Mouse (Mus musculus): ENCODE results near the gene Exoc2. TPM values are rescaled to one million over a fixed set of nuclear protein-coding genes. Genes with fewer than 3 reads are reported as not detected.

Gene Exoc2
- total RNA-seq (2021), result 10 to 100 TPM; 45.1 to 46.5 TPM

DNA sequence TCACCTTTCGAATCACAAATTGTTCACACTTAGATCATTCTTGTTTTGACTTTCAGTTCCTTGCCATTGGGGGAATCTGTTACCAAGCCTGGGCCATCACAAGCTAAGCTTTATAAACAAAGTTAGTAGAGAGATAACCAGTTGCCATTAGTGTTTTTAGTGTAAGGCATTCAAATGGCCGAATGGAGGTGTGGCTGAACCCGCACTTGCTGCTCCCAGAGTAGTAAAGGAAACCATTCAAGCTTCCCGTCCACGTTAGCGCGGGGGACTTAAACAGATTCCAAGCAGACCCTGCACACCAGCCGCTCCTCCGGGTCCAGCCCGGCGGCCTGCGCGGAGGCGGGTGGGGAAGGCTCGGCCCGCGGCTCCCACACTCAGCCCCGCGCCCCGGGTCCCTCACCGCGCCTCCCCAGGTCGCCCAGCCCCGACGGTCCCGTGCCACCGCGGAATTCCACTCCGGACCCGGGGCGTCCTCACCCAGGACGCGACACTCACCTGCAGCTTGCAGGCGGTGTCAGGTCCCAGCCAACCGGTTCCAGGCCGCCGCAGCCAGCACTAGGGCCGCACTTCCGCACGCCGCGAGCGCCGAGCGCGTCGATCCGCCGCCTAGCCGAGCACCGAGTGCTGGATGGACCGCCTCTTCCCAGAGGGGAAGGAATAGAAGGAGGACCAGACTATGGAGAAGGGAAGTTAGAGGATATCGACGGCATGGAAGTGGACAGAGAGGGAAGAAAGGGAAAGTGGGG, at the start of gene Exoc2, which contains the start of gene Gm5447:
Gene Exoc2, minus strand, starts transcription at position 593 of the 746 bp plus-strand sequence.
Gene Gm5447, plus strand, starts transcription at position 704 of the 746 bp plus-strand sequence.
- intact Hi-C loops (cut with DNase I), result no loop called here

DNA sequence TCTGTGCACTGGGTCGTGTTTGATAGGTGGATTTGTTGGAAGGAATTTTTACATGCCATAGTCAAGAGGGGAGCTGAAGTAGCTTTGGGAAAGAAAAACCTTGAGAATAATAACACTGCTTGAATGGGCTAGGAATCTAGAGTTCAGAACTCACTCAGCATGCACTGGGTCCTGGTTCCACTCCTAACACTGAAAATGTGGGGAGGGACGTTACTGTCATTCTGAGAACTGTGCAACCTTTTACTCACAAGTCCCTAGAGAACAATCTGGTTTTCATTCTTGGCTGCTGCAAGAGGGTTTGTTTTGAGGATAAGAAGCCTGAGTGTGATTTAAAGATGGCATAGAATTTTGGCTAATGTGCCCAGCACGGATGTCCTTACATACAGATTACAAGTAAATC, 49.8 kb upstream of the Exoc2 start:
- no peak for DNase-seq (ENCODE audit: extremely low spot score in 1 of 2, low spot score in 2 of 2)
- intact Hi-C loops (cut with DNase I), result no loop called here

More for the DNA sequence above, at the start of gene Exoc2, which contains the start of gene Gm5447:
- peak; percentile 68 to 88 for DNase-seq (ENCODE audit: extremely low spot score in 1 of 2, low spot score in 2 of 2)

DNA sequence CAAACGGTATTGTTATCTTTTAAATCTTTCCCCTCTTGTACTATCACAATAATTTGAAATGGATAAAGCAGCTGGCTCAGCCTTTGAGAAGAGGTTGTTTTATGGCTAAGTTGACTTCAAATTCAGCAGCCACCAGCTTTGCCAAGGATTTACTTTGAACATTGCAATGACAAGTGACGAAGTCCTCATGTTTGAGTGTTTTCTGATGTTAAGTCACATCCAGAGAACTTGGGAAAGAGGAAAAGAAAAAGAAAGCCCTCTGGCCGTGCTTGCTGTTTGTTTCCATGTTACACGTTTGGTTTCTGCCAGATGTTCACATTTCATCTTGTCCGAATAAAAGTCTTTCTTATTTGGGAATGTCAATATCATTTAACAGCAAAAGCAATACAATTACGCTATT, 48.0 kb upstream of the Exoc2 start:
- DNase-seq (ENCODE audit: extremely low spot score in 1 of 2, low spot score in 2 of 2), result no peak
- intact Hi-C loops (cut with DNase I), result no loop called here

DNA sequence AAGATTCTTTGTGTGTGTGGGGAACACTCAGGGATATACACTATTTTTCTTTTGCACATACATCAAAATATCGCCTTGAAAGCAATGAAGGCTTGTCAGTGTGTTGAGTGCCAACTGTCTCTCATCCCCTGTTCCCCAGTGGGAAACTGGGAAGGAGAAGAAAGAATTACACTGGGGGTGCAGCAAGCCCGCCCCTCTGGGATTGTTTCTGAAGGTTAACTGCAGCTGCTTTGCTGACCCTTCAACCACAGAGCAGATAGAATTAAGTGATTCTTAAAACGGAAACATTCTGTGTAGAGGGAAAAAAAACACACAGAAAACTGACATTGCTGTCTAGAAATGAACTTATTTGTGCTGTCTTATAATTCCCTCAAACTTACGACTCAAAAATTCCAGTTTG, 47.6 kb upstream of the Exoc2 start:
- DNase-seq (ENCODE audit: extremely low spot score in 1 of 2, low spot score in 2 of 2), result no peak
- intact Hi-C loops (cut with DNase I), result no loop called here

DNA sequence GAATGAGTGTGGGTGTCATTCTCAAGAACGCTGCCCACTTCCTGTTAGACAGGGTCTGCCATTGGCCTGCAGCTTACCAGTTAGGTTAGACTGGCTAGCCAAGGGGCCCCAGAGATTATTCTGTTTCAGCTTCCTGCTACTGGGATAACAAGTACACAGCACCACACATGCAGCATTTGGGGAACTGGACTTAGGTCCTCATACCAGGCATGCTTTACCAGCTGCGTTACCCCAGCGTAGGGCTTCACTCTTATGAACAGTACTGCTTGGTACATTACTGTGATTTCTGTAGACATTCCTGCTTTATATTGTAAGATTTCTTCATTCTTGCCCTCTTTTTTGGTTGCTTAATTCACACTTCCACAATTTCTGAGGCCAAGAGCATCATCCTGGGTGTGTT, 43.7 kb upstream of the Exoc2 start:
- intact Hi-C loops (cut with DNase I), result no loop called here
- no peak for DNase-seq (ENCODE audit: extremely low spot score in 1 of 2, low spot score in 2 of 2)

DNA sequence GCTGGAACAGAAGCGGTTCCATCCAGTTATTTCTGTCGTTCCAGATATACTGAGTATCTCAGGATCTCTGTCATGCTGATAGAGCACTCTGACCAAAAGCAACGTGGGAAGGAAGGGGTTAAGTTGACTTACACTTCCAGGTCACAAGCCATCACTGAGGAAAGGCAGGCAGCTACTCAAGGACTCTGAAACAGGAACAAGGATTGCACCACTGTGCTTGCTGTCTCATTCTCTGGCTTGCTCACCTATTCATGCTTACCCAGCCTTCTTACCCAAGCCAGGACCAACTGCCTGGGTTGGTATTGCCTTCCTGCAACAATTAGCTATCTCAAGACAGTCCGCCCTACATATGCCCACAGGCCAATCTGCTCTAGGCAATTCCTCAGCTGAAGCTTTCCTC, 31.1 kb upstream of the Exoc2 start:
- intact Hi-C loops (cut with DNase I), result no loop called here
- no peak for DNase-seq (ENCODE audit: extremely low spot score in 1 of 2, low spot score in 2 of 2)

DNA sequence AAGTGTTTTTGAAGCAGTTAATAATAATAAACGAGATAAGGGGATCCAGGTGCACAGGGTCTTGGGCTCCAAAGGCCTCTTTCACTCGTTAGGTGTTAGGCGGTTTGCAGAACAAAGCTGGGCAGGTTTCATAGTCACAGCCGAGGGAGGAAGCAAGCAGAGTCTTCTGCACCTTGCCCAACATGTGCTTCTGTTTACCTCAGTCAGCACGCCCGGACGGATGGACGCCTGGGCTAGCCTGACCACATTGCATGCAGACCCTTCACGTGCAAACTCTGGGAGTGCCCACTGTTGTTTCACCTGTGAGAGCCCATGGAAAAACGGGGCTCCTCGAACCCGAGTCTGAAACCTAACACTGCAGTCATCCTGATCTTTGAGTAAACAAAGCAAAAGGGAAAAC, 30.6 kb upstream of the Exoc2 start:
- intact Hi-C loops (cut with DNase I), result no loop called here
- DNase-seq (ENCODE audit: extremely low spot score in 1 of 2, low spot score in 2 of 2), result no peak

DNA sequence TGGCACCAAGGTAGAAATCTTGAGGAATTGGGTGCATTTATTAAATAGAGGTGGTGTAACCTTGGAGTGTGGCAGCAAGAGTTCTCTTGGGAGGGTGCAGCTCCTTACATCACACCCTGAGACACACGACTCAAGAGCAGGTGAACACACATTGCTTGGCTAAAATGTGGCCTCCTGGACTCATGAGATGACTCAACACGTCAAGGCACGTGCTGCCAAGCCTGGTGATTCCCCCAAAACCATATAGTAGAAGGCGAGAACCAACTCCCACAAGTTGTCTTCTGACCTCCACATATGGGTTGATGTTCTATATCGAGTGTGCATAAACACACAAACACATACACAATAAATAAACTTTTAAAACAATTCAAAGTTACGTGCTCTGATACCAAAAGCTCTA, 25.9 kb upstream of the Exoc2 start:
- intact Hi-C loops (cut with DNase I), result no loop called here
- DNase-seq (ENCODE audit: extremely low spot score in 1 of 2, low spot score in 2 of 2), result no peak

DNA sequence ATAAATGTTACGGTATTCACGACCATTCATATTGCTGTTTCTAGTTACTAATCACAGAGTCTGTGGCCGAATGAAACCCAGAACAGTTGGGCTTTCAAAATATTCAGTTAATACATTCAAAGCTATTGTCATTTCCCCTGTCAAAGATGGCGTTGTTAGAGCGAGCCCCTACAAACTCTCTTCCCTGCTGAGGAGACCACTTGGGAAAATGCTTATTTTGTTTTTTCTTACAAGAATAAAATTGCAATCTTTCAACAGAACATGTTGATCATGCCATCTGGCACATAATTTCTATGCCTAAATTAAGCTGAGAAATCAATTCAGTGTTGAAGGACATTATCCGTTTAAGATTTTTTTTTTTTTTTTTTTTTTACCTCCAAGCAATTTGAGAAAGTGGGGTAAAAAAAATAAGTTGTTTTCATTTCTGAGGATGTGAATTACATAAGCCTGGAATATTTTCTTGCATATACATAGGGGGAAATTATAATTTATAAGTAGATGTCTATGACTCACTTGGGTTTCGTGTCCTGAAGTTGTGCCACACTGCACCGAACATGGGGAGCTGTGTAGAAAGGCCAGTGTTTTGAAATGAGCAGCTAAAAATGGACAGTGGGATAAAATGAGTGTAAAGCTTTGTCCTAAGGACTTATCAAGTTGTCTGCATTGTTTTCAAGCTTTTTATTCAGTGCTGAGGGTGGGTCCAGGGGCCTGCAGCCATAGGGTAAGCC, 23.8 kb upstream of the Exoc2 start:
- intact Hi-C loops (cut with DNase I), result no loop called here
- no peak for DNase-seq (ENCODE audit: extremely low spot score in 1 of 2, low spot score in 2 of 2)

DNA sequence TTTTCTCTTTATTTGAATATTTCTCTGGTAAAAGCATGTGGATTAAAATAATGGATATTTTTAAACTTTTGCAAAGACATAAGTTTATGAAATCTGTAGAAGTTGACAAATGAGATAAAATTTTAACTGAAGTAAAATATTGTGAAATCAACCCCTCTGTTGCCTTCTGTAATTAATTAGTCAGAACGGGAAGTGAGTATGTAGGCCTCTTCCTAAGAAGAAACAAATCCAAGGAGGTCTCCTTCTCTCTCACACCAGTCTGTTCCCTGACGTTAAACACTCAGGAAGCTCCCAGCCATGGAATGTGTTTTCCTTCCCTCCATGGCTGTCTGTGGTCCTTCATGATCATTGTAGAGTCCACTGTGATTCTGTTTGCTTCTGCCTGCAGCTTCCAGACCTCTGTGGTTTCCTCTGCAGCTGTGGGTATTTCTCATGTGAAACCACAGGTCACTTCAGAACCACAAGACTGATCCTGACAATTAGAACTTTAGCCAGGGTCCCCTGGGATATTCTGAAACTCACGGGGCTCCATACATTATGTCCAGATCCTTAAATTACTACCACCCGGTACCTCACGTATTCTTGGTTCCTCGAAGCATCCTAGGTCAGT, 20.5 kb upstream of the Exoc2 start:
- intact Hi-C loops (cut with DNase I), result no loop called here
- no peak for DNase-seq (ENCODE audit: extremely low spot score in 1 of 2, low spot score in 2 of 2)

DNA sequence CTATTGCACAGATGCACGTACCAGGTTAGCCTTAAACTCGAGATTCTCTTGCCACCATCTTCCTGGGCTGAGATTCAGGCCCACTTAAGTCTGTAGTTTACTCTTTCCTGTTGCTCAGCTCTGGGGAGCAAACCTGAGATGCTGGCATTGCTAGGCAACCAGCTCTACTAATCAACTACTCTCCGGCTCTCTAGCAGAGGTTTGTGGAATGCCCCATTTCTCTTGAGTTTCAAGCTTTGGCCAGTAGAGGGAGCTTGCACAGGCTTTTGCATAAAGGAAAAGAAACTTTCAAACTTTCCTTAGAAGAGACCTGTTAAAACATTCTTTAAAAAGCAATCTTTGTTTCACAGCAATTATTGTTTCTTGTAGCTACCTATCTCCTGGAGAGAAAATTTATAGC, 19.9 kb upstream of the Exoc2 start:
- peak; percentile 59 to 76 for DNase-seq (ENCODE audit: extremely low spot score in 1 of 2, low spot score in 2 of 2)
- intact Hi-C loops (cut with DNase I), result no loop called here

DNA sequence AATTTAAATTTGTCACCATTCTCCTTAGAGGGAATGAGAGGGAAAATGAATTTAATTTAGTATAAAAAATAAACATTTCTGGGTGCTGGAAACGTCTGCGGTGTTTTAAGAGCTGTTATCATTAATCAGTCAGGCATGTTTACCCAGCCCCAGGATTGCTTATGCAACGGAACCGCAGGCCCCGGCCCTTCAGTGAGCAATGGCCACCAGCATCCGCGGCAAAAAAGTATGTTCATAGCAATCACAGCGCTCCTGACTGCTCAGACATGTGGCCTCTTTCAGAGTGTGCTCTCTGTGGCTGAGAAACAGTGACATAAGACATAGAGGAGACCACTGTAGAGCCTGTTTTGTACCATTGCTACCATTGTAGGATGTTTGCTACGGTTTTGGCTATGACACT, 16.3 kb upstream of the Exoc2 start:
- intact Hi-C loops (cut with DNase I), result no loop called here
- DNase-seq (ENCODE audit: extremely low spot score in 1 of 2, low spot score in 2 of 2), result no peak

DNA sequence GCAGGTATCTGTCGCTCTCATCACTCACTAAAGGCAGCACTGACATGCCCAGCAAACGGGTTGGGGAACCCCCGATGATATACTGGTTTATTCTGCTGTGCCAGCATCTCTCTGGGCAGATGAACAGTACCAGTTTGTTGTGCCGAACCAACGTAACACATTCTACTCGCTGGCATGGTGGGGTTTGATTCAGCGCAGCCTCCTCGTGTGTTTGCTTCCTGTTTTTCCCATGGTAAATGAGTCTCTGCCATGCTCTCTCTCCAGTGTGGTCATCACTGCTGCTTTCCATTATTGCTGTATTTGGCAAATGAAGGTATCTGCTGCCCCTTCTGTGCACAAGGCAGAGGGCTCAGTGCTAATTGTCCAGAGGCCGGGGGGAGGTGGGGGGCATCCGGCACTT, 15.8 kb upstream of the Exoc2 start:
- intact Hi-C loops (cut with DNase I), result loop anchor here (5.0 kb wide), 2 partner anchors 87 to 628 kb away; no protein-coding TSS in a partner anchor
- DNase-seq (ENCODE audit: extremely low spot score in 1 of 2, low spot score in 2 of 2), result no peak

DNA sequence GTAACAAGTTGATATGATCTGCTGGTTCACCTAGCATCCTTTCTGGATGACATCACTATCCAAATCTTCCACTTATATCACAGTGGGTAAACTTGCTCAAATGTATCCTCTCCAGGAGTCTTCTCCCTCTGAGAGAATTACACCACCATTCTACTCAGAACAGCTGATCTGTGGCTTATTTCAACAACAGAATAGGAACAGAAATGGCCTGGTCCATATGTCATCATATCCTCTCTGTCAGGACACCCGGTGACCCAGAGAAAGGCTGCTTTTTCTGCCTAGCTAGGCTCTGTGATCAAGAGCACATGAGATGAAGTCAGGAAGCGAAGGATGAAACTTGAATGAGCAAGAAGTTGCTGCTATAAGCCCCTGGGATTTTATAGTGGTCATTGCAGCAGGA, 13.8 kb upstream of the Exoc2 start:
- DNase-seq (ENCODE audit: extremely low spot score in 1 of 2, low spot score in 2 of 2), result no peak
- intact Hi-C loops (cut with DNase I), result loop anchor here (5.0 kb wide), 2 partner anchors 85 to 630 kb away; no protein-coding TSS in a partner anchor

DNA sequence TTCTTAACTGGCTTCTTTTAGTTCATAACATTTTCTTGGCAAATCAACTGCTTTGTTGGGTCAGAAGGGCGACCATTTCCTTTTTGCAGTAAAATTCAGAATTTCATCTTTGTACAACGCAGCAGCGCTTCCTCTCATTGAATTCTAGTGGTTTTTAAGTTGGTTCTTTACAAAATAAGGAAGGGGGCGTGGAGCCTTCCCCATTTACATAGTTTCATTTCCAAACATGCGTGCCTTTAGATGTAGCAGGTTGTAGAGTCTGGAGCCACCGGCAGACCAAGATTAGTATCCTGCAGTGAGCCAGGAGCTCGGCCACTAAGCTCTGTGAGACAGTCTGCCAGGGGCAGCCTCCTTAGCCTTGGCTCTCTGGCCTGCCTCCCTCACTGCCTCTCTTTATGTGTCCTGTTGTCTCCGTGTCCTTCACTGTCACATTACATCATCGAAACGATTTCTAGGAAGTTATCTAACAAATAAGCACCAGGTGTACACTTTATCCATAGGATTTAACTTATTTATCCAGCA, 13.1 kb upstream of the Exoc2 start:
- peak in 1 of 2 experiments; percentile 48 for DNase-seq (ENCODE audit: extremely low spot score in 1 of 2, low spot score in 2 of 2)
- intact Hi-C loops (cut with DNase I), result loop anchor here (5.0 kb wide), 2 partner anchors 85 to 630 kb away; no protein-coding TSS in a partner anchor

DNA sequence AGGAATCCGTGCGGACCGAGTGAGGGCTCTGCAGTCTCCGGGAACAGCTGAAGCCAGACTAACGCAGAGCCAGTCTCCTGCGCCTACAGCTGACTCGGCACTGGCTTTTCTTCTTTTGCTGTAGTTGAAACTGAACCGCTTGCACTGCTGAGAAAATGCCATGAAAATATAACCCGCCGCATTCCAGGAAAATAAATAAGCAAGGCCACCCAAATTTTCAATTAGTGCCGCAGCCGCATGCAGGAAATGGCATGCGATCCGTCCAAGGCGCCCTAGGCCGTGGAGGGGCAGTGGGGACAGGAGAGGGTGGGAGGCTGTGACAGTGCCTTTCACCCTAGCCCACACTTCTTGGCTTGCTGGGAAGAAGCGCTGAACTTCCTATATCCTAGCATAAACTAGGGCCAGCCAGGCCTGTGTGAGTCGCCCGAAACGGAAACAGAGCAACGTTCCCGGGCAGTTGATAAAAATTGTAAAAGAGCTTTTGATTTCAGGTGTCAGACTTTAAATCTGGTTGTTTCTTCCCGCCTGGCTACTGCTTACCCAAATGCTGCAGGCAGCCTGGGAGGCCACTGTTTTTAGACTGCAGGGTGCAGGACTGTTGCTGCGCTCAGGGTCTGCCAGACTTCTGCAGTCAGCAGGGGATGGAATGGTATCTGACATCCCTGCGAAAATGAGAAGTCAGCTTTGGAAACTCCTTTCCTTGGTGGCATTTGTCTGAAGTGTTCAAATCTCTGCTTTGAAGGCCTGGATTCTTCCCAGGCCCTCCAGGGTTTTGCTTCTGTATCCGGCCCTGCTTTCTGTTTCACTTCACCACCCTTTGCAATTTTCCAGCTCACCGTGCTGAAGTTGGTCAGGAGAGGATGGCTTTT, 11.9 kb upstream of the Exoc2 start:
- peak in 1 of 2 experiments; percentile 64 for DNase-seq (ENCODE audit: extremely low spot score in 1 of 2, low spot score in 2 of 2)
- intact Hi-C loops (cut with DNase I), result loop anchor here (5.0 kb wide), 2 partner anchors 84 to 631 kb away; no protein-coding TSS in a partner anchor

DNA sequence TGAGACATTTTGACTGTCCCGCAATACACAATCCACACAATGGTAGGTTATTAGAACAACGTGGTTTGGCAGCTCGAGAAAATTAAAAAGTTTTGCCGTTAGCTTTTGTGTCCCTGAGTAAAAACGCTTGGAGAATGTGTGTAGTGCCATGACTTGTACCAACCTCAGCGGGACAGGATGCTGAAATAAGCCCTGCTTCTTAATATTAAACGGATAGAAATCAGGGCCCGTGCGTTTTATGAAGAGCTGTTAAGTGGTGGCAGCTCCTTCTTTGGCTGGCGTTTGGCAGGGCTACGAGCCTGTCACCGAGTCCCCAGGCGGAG, 11.3 kb upstream of the Exoc2 start:
- intact Hi-C loops (cut with DNase I), result loop anchor here (5.0 kb wide), 2 partner anchors 83 to 632 kb away; no protein-coding TSS in a partner anchor
- no peak for DNase-seq (ENCODE audit: extremely low spot score in 1 of 2, low spot score in 2 of 2)

DNA sequence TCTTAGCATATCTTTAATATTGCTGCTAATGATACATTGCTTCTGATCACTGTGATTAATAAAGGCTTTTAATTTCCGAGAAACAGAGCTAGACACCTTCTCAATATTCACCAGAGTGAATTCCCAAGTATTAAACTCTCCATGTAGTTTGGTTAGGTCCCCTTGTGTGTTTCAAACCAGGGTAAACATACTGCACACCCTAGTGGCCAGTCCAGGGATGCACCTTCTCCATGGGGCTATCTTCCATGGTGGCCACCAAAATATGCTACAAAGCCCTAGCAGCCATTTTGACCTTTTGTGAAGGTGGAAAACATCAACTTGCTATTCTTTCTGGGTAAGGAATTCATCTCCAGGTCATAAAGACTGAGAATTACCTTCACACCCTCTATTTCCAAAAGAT, 7.8 kb upstream of the Exoc2 start:
- DNase-seq (ENCODE audit: extremely low spot score in 1 of 2, low spot score in 2 of 2), result peak in 1 of 2 experiments; percentile 47
- intact Hi-C loops (cut with DNase I), result no loop called here

DNA sequence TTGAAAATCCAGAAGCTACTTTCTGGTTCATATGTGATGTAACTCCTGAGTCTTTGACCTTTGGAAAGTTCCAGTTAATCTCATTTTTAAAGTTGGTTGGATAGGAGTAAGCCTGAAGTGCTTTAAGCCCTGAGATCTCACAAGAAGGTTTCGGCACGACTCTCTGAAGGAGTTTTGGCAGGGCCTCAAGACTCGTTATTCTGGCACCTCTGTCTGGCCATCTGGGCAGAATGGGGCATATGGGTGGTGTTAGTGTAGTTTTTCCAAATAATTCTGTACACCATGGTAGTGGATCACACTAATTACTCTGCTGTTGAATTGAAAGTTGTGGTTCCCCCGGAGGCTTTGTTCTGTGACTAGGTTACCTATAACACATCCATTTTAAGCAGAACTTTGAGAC, 4.3 kb upstream of the Exoc2 start:
- intact Hi-C loops (cut with DNase I), result no loop called here
- no peak for DNase-seq (ENCODE audit: extremely low spot score in 1 of 2, low spot score in 2 of 2)
